Mouse (Mus musculus): Measurements from ENCODE around the gene Ccdc167.

The Ccdc167 gene

GRCm38 (mm10) chr17:29686771-29687170 lies 30.1 kb downstream of the Ccdc167 start:
- no peak for DNase-seq (ENCODE audit: low read depth, low spot score)

- DNase-seq (ENCODE audit: low read depth, low spot score): no peak
Observed at GRCm38 (mm10) chr17:29684275-29684674, 32.6 kb downstream of the Ccdc167 start.

- no peak for DNase-seq (ENCODE audit: low read depth, low spot score)
Observed at GRCm38 (mm10) chr17:29683127-29683526, 33.7 kb downstream of the Ccdc167 start.

GRCm38 (mm10) chr17:29682261-29682660 lies 34.6 kb downstream of the Ccdc167 start:
- no peak for DNase-seq (ENCODE audit: low read depth, low spot score)

- DNase-seq (ENCODE audit: low read depth, low spot score): no peak
Observed at GRCm38 (mm10) chr17:29681669-29682068, 35.2 kb downstream of the Ccdc167 start.

GRCm38 (mm10) chr17:29680921-29681320 lies 35.9 kb downstream of the Ccdc167 start:
- DNase-seq (ENCODE audit: low read depth, low spot score): no peak

- no peak for DNase-seq (ENCODE audit: low read depth, low spot score)
Observed at GRCm38 (mm10) chr17:29680174-29680573, 36.7 kb downstream of the Ccdc167 start.

GRCm38 (mm10) chr17:29679038-29679767 lies 37.6 kb downstream of the Ccdc167 start:
- DNase-seq (ENCODE audit: low read depth, low spot score): no peak

GRCm38 (mm10) chr17:29678526-29678925 lies 38.3 kb downstream of the Ccdc167 start:
- DNase-seq (ENCODE audit: low read depth, low spot score): no peak

GRCm38 (mm10) chr17:29673325-29673724 lies 43.5 kb downstream of the Ccdc167 start:
- DNase-seq (ENCODE audit: low read depth, low spot score): no peak

- no peak for DNase-seq (ENCODE audit: low read depth, low spot score)
Observed at GRCm38 (mm10) chr17:29671021-29671420, 45.8 kb downstream of the Ccdc167 start.

GRCm38 (mm10) chr17:29669936-29670335 lies 46.9 kb downstream of the Ccdc167 start:
- no peak for DNase-seq (ENCODE audit: low read depth, low spot score)

GRCm38 (mm10) chr17:29669030-29669429 lies 47.8 kb downstream of the Ccdc167 start:
- DNase-seq (ENCODE audit: low read depth, low spot score): no peak

GRCm38 (mm10) chr17:29668051-29668986 lies 48.5 kb downstream of the Ccdc167 start:
- DNase-seq (ENCODE audit: low read depth, low spot score): no peak

GRCm38 (mm10) chr17:29662145-29662544 lies 54.7 kb downstream of the Ccdc167 start:
- no peak for DNase-seq (ENCODE audit: low read depth, low spot score)

- peak; percentile 64 for DNase-seq (ENCODE audit: low read depth, low spot score)
Observed at GRCm38 (mm10) chr17:29660762-29661391, 56.0 kb downstream of the Ccdc167 start.

- peak; percentile 95 for DNase-seq (ENCODE audit: low read depth, low spot score)
Observed at GRCm38 (mm10) chr17:29660076-29660761, 56.6 kb downstream of the Ccdc167 start, which contains the start of gene Cmtr1. Gene Cmtr1 (plus strand): TSS chr17:29660595.

- no peak for DNase-seq (ENCODE audit: low read depth, low spot score)
Observed at GRCm38 (mm10) chr17:29658249-29658648, 58.6 kb downstream of the Ccdc167 start.

- DNase-seq (ENCODE audit: low read depth, low spot score): no peak
Observed at GRCm38 (mm10) chr17:29642219-29642618, 74.6 kb downstream of the Ccdc167 start.

GRCm38 (mm10) chr17:29640971-29641370 lies 75.9 kb downstream of the Ccdc167 start:
- DNase-seq (ENCODE audit: low read depth, low spot score): no peak

GRCm38 (mm10) chr17:29637895-29638294 lies 78.9 kb downstream of the Ccdc167 start:
- DNase-seq (ENCODE audit: low read depth, low spot score): peak; percentile 27
